Mouse (Mus musculus) cerebellum, adult (tissue): ENCODE data around the gene Cfap100.
A peak's percentile ranks its signal among the peaks of the same experiment; 100 is the strongest.

ENCODE experiments used
- ATAC-seq: cut with Nextera tagmentation; 2 replicates; pipeline ENCODE4 v1.9.2; 2017; ENCODE audit warnings: mild to moderate bottlenecking, moderate library complexity, mixed read lengths; ENCODE audit not compliant: insufficient number of reproducible peaks, low FRiP score, low TSS enrichment

Gene Cfap100

DNA sequence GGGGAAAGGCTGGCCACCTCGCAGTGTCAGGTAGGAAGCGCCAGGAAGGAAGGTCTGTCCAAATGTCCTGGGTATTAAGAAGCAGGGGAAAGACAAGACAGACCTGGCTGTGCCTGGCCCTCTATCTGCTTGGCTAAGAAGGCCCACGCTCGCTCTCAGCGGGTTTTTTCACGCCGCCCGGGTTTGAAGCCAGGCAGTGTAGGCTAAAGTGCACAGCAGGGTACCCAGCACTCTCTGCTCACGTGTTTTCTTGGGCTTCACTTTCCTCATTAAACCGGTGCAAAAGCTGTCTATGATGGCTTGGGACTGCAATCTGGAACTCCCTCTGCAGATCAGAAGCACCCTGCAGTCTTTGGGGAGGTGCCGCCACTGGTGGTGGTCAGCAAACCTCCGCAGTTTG, 33.2 kb upstream of the Cfap100 start:
- ATAC-seq, result no peak

DNA sequence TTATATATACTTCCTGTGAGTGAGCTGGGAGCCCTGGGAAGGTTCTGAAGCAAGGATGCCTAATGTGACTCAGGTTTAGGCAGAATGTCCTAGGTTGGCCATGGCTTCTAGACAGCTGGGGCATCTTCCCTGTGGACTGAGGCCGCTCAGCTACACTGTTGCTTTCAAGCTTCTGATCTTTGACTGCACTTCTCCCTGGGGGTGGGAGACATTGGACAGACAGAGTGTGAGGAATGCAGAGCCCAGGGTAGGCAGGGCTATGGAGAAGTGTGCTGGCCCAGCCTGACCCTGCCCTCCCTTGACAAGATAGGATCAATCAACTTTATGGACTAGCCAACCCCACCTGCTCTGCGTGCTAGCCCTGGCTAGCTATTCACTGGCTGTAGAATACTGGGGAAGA, 32.6 kb upstream of the Cfap100 start:
- no peak for ATAC-seq

DNA sequence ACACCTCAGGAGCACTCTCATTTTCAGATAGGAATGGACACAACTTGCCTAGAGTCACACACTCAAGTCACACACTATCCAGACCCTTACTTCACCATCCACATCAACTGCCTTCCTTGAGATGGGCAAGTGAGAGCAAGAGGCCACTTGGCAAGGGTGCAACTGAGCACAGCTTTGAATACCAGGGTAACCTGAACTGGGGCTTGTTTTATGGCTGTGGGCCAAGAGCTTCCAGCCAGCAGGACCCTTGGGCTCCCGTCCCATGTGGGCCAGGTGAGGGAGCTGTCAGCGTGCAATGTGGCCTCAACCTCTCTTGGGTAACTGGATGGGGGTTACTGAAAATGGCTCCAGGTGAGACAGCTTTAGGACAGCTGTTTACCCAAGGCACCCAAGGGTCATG, 28.8 kb upstream of the Cfap100 start:
- no peak for ATAC-seq

DNA sequence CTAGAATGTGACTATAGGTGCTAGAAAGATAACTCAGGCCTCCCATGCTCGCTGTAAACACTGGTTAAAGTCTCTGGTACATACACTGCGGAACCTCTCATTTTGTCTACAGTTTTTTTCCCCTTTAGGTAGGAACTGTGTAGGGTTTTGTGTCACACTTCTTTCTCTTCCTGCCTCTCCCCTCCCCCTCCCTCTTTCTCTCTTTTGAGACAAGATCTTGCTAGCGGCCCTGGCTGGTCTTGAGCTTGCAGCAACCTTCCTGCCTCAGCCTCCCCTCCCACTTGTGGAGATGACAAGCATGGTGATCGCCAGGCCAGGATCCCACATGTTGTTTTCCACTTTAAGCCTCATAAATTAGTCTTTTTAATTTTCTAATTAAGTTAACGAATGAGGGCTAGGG, 25.2 kb upstream of the Cfap100 start:
- ATAC-seq, result no peak

DNA sequence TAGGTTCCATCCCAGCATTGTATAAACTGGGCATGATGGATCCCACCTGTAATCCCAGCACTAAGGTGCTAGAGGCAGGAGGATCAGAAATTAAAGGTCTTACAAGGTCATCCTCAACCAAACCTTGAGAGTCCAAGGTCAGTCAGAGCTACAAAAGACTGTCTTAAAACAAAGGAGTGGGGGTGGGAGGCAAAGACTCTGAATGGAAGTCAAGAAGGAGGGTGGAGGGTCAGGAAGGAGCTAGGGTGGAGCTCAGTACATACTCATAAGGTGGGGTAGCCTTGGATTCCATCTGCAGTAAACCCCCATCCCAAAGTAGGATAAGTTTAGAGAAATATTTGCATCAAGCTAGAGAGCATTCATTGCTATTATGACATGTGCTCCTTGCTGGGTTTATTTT, 24.0 kb upstream of the Cfap100 start:
- ATAC-seq, result no peak

DNA sequence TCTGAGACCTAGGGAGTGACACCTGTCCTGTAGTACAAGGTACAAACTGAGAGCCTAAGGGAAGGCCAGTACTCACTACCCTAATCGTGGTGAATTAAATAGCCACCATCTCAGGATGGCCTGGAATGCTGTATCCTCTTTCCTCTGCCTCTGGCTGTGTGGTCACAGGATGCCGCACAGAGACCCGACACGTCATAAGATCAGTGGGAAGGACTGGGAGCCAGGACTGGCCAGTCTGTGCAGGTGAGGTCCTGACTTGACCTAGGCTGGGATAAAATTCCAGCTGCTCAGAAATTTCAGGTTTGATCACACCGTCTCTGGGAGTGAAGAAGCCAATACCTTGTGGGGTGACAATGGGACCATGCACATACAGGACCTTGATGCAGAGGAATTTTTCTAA, 22.9 kb upstream of the Cfap100 start:
- no peak for ATAC-seq

DNA sequence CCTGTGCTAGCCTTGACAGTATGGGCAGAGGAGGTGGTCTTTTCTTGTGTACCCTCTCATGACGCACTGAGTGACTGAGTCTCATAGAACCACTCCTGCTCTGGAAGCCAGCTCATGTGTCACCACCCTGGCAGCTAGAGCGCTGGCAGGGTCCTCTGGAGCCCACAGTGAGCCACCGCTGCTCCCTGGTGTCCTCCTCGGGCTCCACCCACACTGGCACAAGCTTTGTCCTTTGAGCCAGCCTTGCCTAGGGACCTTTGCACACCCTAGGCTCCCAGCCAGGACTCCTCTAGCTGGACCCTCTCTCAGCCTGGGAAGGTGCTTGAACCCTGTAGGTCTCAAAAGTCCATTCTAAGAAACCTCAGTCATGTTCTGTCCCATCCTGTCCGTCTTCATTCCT, 22.1 kb upstream of the Cfap100 start:
- 0 out of 2 replicates have a peak, but pooled peaks have one; percentile 2 for ATAC-seq

DNA sequence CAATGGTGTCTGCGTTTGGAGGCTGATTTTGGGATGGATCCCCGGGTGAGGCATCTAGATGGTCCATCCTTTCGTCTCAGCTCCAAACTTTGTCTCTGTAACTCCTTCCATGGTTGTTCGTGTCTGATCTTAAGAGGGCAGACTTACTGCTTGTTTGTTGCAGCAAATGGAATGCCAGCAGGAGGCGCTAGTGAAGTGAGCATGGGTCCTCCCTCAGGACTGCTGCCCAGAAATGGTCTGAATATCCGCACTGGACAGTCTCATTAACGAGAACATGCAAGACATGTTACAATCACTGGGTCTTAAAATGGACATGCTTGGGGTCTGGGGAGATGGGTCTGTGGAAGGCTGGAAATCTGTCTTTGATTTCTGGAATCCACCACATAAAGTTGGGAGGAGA, 21.6 kb upstream of the Cfap100 start:
- peak; percentile 76 for ATAC-seq

DNA sequence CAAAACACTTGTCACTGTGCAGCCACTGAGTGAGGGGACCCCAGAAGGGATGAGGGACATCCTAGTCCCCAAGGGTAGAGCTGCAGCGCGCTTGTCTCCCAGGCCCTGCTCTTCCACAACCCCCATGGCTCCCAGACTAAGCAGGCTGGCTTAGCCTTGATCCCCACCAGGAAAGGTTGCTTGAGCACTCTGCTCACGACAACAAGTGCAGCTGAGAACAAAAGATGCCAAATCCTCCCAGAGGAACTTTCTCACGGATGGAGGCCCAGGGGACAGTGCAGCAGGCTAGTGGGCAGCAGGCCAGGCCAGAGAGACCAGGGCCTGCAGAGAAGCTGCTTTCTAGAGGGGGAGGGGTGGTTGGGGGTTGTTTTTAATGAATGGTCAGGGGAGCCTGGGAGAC, 18.3 kb upstream of the Cfap100 start:
- no peak for ATAC-seq

DNA sequence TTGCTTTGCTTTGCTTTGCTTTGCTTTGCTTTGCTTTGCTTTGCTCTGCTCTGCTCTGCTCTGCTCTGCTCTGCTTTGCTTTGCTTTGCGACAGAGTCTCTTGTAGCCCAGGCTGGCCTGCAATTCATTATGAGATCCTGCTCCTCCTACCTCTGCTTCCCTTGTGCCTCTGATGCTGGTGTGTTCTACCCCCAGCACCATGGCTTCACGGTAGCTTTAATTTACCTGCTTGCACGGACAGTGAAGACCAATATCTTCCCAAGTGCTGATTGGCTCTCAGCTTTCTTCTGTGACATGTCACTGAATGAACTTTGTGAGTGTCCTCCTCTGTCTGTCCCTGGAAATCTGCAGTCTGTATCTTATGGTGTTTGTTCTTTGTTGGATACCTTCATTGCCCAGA, 8.4 kb upstream of the Cfap100 start:
- no peak for ATAC-seq

DNA sequence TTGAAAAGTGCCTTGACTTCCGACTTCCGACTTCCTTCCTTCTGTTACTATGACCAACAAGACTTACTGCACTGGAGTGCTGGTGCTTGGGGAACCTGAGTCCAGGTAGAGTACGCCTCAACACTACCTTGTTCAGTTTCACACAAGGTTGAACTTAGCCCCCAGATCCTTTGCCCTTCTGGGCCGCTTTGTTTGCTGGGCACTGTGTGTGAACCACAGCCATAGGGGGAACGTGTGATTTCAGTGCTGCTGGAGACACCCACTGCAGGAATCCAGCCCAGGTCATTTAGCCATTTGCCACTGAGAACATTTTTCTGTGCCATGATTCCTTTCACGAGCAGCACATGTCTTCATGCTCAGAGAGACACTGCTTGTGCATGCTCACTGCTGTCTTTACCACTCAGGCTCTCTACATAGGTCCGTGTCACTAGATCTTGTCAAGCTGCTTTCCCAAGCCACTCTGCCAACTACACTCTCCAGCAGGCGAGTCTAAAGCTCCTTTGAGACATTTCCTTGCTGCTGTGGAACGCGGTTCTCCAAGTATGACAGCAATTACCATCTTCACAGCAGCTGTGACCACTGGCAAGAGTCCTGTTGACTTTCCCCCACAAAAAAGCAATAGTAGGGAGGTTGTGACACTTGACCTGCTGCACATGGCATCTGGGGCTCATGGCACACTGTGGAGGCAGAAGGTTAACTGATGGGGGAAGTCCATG, 7.8 kb upstream of the Cfap100 start:
- ATAC-seq, result no peak

DNA sequence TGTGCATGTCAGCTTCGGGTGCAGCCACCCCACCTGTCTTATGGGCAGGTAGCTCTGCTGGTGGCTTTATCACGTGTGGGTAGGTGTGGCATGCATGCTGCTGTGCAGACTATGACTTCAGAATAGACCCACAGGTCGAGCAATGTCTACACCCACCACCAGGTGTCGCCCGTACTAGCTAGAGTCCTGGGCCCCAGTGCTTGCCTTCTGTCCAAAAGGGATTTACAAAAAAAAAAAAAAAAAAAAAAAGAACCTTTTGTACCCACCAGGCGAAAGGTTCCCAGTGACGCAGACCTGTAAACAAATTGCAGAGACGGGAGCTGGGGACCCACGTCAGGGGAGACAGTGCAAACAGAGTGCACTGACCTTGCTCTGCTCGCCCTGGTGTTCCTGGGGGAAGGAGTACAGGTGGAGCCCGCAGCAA, 6.6 kb upstream of the Cfap100 start:
- ATAC-seq, result peak; percentile 68

DNA sequence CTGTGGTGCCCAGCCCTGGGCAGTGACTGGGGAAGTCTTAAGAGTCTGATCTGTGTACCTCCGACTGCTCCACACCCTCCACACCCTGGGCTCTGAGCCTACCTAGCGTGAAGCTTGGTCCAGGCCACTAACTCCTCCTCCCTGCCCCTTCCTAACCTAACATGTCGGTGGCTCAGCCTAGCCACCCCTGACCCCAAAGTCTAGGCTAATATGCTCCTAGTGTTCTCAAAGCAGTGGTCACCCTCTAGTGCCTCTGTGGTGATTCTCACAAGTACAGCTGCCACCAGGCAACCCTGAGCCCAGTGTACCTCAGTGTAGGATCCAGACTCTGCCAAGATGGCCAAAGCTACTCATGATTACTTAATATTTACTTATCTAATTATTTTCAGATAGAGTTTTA, 6.1 kb upstream of the Cfap100 start:
- no peak for ATAC-seq

DNA sequence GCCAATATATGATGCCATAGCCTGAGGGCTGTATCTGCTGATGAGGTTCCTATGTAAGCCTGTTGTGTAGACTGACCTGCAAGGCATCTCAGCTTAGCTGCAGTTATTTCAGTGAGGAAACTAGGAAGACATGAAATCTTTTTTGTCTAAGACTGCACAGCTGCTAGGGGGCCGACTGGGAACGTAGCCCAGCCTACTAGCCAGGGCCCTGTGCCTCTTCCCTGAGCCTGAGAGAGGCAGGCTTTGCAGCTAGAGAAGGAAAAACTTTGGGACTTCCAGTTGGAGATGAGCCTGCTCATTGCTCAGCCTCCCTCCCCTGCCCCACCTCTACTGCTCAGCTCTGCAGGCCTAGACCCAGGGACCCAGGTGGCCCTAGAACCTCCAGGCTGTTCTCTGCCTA, 2.9 kb upstream of the Cfap100 start:
- no peak for ATAC-seq

DNA sequence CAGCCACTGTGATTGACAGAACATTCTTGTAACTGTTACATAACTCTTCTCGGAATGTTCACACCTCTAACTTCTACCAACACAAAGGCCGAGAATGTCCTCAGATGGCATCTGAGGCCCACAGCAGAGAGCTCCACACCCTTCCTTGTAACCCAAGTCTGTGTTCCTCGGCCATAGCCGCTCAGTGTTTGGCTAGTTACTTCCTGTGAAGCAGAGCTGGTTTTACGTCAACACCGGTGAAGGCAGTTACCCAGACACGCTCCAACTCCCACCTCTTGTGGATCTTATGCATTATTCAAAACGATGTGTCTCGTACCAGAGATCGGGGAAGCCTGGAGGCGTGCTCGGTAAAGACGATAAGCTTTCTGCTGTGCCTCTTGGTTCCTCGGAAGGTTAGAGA, 1.3 kb upstream of the Cfap100 start:
- no peak for ATAC-seq

DNA sequence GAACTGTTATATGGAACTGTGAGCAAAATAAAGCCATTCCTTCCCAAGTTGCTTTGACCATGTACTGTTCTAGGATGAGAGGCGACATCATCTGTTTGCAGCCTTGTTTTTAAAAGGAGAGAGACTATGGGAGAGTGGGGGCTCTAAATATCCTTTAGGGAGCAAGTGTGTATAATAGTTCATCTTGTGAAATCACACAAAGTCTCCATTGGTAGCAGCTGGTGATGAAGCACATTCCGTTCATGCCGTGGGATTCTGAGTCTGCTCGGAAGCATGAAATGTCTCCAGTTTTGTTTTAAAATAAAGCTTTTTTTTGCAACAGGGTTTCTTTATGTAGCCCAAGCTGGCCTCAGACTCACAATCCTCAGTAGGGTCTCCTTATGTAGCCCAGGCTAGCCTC, 2.6 kb downstream of the Cfap100 start:
- ATAC-seq, result no peak

DNA sequence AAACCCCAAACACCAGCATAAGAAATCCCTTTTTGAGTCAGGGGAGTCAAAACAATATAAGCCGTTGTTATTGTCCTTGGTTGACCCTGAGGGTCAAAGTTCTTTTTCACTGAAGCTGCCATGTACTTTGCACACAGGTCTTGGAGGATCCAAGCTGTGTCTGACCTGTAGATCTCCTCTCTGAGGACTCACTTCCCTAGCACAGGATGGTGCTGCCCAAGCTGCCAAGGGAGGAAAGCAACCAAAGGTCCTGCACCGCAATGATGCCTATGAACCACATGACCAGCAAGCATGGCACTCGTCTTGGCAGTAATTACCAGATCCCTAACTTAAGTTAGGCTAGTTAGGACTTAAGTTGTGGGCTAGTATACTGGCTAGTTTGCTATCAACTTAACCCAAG, 3.2 kb downstream of the Cfap100 start:
- no peak for ATAC-seq

DNA sequence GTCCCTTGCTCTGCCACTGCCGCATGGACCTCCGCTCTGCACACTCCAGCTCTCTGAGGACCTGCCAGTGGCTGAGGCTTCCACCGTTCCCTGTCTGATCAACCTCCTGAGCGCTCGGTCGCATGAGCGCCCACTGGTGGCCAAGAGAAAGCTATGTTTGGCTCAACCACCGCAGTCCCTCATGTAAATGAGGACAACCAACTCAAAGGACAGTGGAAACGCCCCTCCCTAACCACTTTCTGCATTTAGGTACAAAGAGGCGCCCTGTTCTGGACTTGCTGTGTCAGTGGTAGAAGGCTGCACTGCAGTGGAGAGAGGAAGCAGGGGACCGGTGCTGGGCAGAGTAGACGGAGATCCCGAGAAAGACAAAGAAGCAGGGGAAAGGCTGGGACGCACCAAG, 6.0 kb downstream of the Cfap100 start:
- peak; percentile 89 for ATAC-seq

DNA sequence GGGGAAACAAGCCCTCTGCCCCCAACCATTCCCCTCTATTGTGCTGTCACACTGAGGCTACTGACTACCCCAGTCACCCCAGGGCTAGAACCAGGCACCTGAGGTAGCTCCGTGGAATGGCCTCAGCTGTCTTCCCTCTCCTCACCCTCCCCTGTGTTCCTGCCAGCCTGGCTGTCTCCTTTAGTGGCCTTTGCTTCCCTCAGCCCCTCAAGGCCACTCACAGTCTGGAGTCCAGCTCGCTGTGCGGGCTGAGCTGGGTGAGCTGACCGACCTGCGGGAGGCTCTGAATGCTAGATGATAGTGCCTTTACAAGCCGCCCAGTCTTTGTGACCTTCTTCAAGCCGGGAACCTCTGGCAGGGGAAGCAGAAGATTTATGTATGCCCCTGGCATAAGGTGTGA, 16.7 kb downstream of the Cfap100 start:
- ATAC-seq, result no peak

DNA sequence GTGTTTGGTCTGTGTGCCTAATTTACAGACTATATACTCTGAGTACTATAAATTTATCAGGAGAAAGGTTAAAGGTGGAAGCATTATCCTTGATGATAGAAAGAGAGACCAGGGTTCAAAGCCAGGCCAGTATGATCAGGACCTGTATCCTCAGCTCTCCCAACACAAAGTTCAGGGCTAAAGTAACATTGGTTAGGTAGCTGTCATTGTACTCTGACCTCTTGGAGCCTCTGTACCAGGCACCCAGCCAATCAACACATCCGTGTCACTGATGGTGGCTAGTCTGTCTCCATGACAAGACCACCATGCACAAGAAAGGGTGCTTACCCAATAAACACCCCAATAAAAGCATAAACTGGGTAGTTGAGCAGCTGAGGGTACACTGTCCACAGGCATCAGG, 17.6 kb downstream of the Cfap100 start:
- no peak for ATAC-seq

DNA sequence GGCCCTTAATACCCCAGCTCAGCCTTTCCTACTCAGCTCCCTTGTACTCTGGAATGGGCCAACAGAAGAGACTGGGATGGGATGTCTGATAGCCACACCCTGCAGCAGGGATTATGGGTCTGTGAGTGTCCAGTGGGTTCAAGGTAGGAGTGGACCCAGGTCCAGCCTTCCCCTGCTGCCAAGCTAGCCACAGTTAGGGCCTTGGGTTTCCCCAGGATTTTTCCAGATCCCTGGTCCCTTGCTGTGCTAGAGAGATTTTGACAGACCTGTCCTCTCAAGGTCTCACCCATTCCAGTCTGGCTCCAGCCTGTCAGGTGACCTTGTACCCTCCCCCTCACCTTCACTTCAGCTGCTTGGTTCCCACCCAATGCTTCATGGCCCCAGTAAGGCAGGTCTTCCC, 20.0 kb downstream of the Cfap100 start:
- no peak for ATAC-seq

DNA sequence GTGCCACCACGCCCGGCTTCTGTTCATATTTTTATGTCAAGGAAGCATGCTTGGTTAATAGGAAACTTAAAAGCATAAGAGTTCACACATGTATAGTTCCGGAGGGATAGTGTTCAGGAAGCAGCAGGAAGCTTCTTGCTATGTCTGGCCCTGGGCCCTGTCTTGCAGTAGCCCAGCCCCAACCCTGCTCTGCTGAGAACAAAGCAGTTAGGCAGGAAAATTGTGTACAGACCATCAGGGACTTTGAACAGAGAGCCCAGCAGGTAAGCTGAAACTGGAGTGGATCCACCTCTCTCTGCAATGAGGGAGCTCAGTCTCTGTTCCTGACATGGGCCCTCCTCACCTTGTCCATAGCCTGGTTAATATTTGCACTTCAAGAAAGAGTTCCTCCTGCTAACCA, 31.3 kb downstream of the Cfap100 start:
- no peak for ATAC-seq

DNA sequence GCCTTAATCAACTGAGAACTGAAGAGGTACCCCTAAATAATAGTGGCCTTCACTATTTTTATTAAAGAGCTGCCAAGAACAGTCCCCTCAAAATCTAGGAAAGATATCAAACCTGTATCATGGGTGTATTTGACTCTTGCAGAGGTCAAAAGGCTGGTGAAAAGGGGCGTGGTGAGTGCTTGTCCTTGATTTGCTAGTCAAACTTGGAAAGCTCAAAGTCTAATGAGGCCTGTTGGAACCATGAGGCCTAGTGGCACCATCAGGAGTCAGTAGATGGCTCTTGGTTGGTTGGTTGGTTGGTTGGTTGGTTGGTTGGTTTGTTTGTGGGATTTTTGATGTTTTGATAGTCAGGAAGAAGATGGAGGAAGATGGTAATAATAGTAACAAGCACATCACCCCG, 32.8 kb downstream of the Cfap100 start:
- ATAC-seq, result no peak
